Mouse (Mus musculus): ENCODE data around the gene Adamtsl5. TPM values are rescaled to one million over a fixed set of nuclear protein-coding genes. Genes with fewer than 3 reads are reported as not detected.
A peak's percentile ranks its signal among the peaks of the same experiment; 100 is the strongest.

Adamtsl5 gene
- total RNA-seq, 2 experiments from 2014 or later, result 43.8 to 44.5 TPM

- intact Hi-C loops (cut with DNase I), result no loop called here
Measured at GRCm38 (mm10) chr10:80299824-80300223, 48.4 kb downstream of the Adamtsl5 start.

GRCm38 (mm10) chr10:80299301-80299700, 48.9 kb downstream of the Adamtsl5 start:
- no peak for DNase-seq
- intact Hi-C loops (cut with DNase I), result no loop called here

More at GRCm38 (mm10) chr10:80299824-80300223, 48.4 kb downstream of the Adamtsl5 start:
- DNase-seq, result no peak

GRCm38 (mm10) chr10:80298571-80299281, 49.5 kb downstream of the Adamtsl5 start:
- peak; percentile 62 to 73 for DNase-seq
- intact Hi-C loops (cut with DNase I), result no loop called here

GRCm38 (mm10) chr10:80297526-80298133, 50.6 kb downstream of the Adamtsl5 start:
- no peak for DNase-seq
- intact Hi-C loops (cut with DNase I), result loop anchor here (2.0 kb wide), 1 partner anchor 21 kb away; no protein-coding TSS in a partner anchor

- intact Hi-C loops (cut with DNase I), result loop anchor here (2.0 kb wide), 1 partner anchor 22 kb away; no protein-coding TSS in a partner anchor
- no peak for DNase-seq
Measured at GRCm38 (mm10) chr10:80296824-80297223, 51.4 kb downstream of the Adamtsl5 start.

GRCm38 (mm10) chr10:80295618-80296425, 52.4 kb downstream of the Adamtsl5 start, which contains the start of gene Apc2:
Apc2 (plus strand) TSS chr10:80295977.
- intact Hi-C loops (cut with DNase I), result loop anchor here (1.0 to 2.0 kb wide), 3 partner anchors 23 to 81 kb away; partner anchors contain the start of gene Adamtsl5
- peak; percentile 74 to 78 for DNase-seq

- DNase-seq, result no peak
- intact Hi-C loops (cut with DNase I), result loop anchor here (1.0 to 2.0 kb wide), 2 partner anchors 53 to 82 kb away; partner anchors contain the start of gene Adamtsl5
Measured at GRCm38 (mm10) chr10:80294788-80295303, 53.4 kb downstream of the Adamtsl5 start.

GRCm38 (mm10) chr10:80294311-80294710, 53.9 kb downstream of the Adamtsl5 start:
- DNase-seq, result no peak
- intact Hi-C loops (cut with DNase I), result loop anchor here (2.0 kb wide), 1 partner anchor 82 kb away; no protein-coding TSS in a partner anchor

- intact Hi-C loops (cut with DNase I), result no loop called here
- no peak for DNase-seq
Measured at GRCm38 (mm10) chr10:80293325-80293724, 54.9 kb downstream of the Adamtsl5 start.

GRCm38 (mm10) chr10:80292251-80293146, 55.7 kb downstream of the Adamtsl5 start, which contains the start of gene Rps15:
Rps15 (plus strand) TSS chr10:80292453.
- peak; percentile 94 to 96 for DNase-seq
- intact Hi-C loops (cut with DNase I), result no loop called here

Small RNAs within 50 kb of the gene (microRNA-seq; reads per million reads assigned to microRNA genes)
- 0 to 0.12 reads per million in 2 experiments for gene Gm22721

Other genes starting within 250 kb of the Adamtsl5 start
- 10 to 100 TPM; 13.5 to 14.0 TPM for gene Sbno2, start 242.8 kb downstream of the Adamtsl5 start, total RNA-seq (2021)
- 100 to 1,000 TPM; 105 to 118 TPM for gene Stk11, start 232.6 kb downstream of the Adamtsl5 start, total RNA-seq (2021)
- gene Atp5d, start 209.8 kb downstream of the Adamtsl5 start, total RNA-seq (2021), result 1,000 to 10,000 TPM; 1,168 to 1,183 TPM
- gene Cbarp, start 207.6 kb downstream of the Adamtsl5 start, total RNA-seq (2021), result 1 to 10 TPM; 3.0 to 3.3 TPM
- gene Midn, start 200.1 kb downstream of the Adamtsl5 start, total RNA-seq (2021), result 100 to 1,000 TPM; 158 to 178 TPM
- 10 to 100 TPM; 40.4 to 64.3 TPM for gene Cirbp, start 182.4 kb downstream of the Adamtsl5 start, total RNA-seq (2021)
- 1 to 10 TPM; 3.8 to 4.7 TPM for gene 1600002K03Rik, start 175.5 kb downstream of the Adamtsl5 start, total RNA-seq (2021)
- 1 to 10 TPM; 1.1 to 1.4 TPM for gene Efna2, start 168.9 kb downstream of the Adamtsl5 start, total RNA-seq (2021)
- gene Mum1, start 122.0 kb downstream of the Adamtsl5 start, total RNA-seq (2021), result 10 to 100 TPM; 17.0 to 21.0 TPM
- 100 to 1,000 TPM; 728 to 743 TPM for gene Ndufs7, start 99.3 kb downstream of the Adamtsl5 start, total RNA-seq (2021)
- gene Gamt, start 87.4 kb downstream of the Adamtsl5 start, total RNA-seq (2021), result 10 to 100 TPM; 11.6 to 14.5 TPM
- gene Dazap1, start 86.9 kb downstream of the Adamtsl5 start, total RNA-seq (2021), result 10 to 100 TPM; 68.2 to 76.3 TPM
- gene Rps15, start 56.0 kb downstream of the Adamtsl5 start, total RNA-seq (2021), result 100 to 1,000 TPM; 652 to 716 TPM
- 1 to 10 TPM; 2.3 to 3.6 TPM for gene Apc2, start 52.4 kb downstream of the Adamtsl5 start, total RNA-seq (2021)
- 10 to 100 TPM; 13.3 to 15.0 TPM for gene 2310011J03Rik, start 27.9 kb downstream of the Adamtsl5 start, total RNA-seq (2021)
- gene Pcsk4, start 18.9 kb downstream of the Adamtsl5 start, total RNA-seq (2021), result 1 to 10 TPM; 1.0 to 1.7 TPM
- 1 to 10 TPM; 2.0 to 2.6 TPM for gene Reep6, start 18.5 kb downstream of the Adamtsl5 start, total RNA-seq (2021)
- under 1 TPM; 0.12 to 0.22 TPM for gene Plk5, start 8.0 kb upstream of the Adamtsl5 start, total RNA-seq (2021)
- gene Mex3d, start 39.2 kb upstream of the Adamtsl5 start, total RNA-seq (2021), result 10 to 100 TPM; 11.8 to 12.2 TPM
- 10 to 100 TPM; 78.6 to 84.0 TPM for gene Mbd3, start 51.1 kb upstream of the Adamtsl5 start, total RNA-seq (2021)
- 1,000 to 10,000 TPM; 1,852 to 1,908 TPM for gene Uqcr11, start 58.4 kb upstream of the Adamtsl5 start, total RNA-seq (2021)
- 10 to 100 TPM; 31.7 to 32.5 TPM for gene Tcf3, start 85.2 kb upstream of the Adamtsl5 start, total RNA-seq (2021)
- gene Onecut3, start 146.4 kb upstream of the Adamtsl5 start, total RNA-seq (2021), result not detected
- not detected for gene Atp8b3, start 190.7 kb upstream of the Adamtsl5 start, total RNA-seq (2021)
- 10 to 100 TPM; 14.2 to 18.1 TPM for gene Rexo1, start 213.1 kb upstream of the Adamtsl5 start, total RNA-seq (2021)
- 1 to 10 TPM; 4.5 to 4.7 TPM for gene Klf16, start 228.9 kb upstream of the Adamtsl5 start, total RNA-seq (2021)
- 10 to 100 TPM; 73.0 to 75.1 TPM for gene Abhd17a, start 241.9 kb upstream of the Adamtsl5 start, total RNA-seq (2021)

All from heart, postnatal 14 days (tissue).